In genomic region chr6:13186836-13187235, GRCm38 (mm10) we compare ENCODE assay signal across 37 mouse cellular contexts. TPM values are rescaled to one million over a fixed set of nuclear protein-coding genes. Genes with fewer than 3 reads are reported as not detected.
"Had no signal": no experiment of that assay in that cellular context is flagged by ENCODE, and none has a peak within 500 bp of the region (broad histone marks: within the 10 kb centered on the region; RNA-seq: fewer than 3 reads in every experiment).

No protein-coding gene starts in this region.

- ATAC-seq: intestine, embryonic 16.5 days; liver, embryonic 12.5 days had no signal

- H3K4me2 ChIP-seq: heart, embryonic 11.5 days; heart, embryonic 13.5 days; heart, embryonic 15.5 days; hindbrain, embryonic 13.5 days; hindbrain, embryonic 15.5 days; kidney, embryonic 15.5 days; limb, embryonic 13.5 days; limb, embryonic 15.5 days; liver, embryonic 12.5 days had no signal

- H3K9me3 ChIP-seq: heart, embryonic 13.5 days; heart, embryonic 15.5 days; hindbrain, embryonic 13.5 days; hindbrain, embryonic 15.5 days; kidney, embryonic 15.5 days; limb, embryonic 13.5 days; limb, embryonic 15.5 days; liver, embryonic 12.5 days had no signal

- H3K9ac ChIP-seq: heart, embryonic 13.5 days; heart, embryonic 15.5 days; hindbrain, embryonic 13.5 days; hindbrain, embryonic 15.5 days; kidney, embryonic 15.5 days; limb, embryonic 13.5 days; limb, embryonic 15.5 days; liver, embryonic 12.5 days; liver, embryonic 14.5 days had no signal

- H3K4me3 ChIP-seq: heart, adult 2 months; heart, embryonic 13.5 days; heart, embryonic 15.5 days; hindbrain, embryonic 13.5 days; hindbrain, embryonic 15.5 days; kidney, embryonic 15.5 days; limb, embryonic 13.5 days; limb, embryonic 15.5 days; liver, embryonic 12.5 days had no signal

- DNase-seq: gastrocnemius, postnatal 14 days; gastrocnemius, postnatal 36 days; heart, adult 11 months; heart, adult 2 months; heart, postnatal 36 days; kidney, adult 11 months; kidney, adult 2 months; kidney, adult 9 months; kidney, postnatal 14 days; kidney, postnatal 36 days; layer of hippocampus, adult 9-11 months; layer of hippocampus, postnatal 36 days had no signal

- H3K36me3 ChIP-seq: heart, embryonic 13.5 days; heart, embryonic 15.5 days; hindbrain, embryonic 13.5 days; hindbrain, embryonic 15.5 days; kidney, embryonic 15.5 days; limb, embryonic 13.5 days; limb, embryonic 15.5 days; liver, embryonic 12.5 days had no signal

- H3K27ac ChIP-seq: heart, adult 2 months; heart, embryonic 13.5 days; heart, embryonic 15.5 days; hindbrain, embryonic 13.5 days; hindbrain, embryonic 15.5 days; kidney, embryonic 15.5 days; kidney, postnatal 0 days; limb, embryonic 13.5 days; limb, embryonic 15.5 days; liver, embryonic 12.5 days; liver, embryonic 14.5 days had no signal

- H3K27me3 ChIP-seq: heart, embryonic 13.5 days; heart, embryonic 15.5 days; hindbrain, embryonic 13.5 days; hindbrain, embryonic 15.5 days; kidney, embryonic 15.5 days; limb, embryonic 13.5 days; limb, embryonic 15.5 days; liver, embryonic 12.5 days had no signal

- H3K4me1 ChIP-seq: heart, embryonic 13.5 days; heart, embryonic 15.5 days; hindbrain, embryonic 13.5 days; hindbrain, embryonic 15.5 days; kidney, embryonic 15.5 days; limb, embryonic 13.5 days; limb, embryonic 15.5 days; liver, embryonic 12.5 days had no signal

RNA-seq across cellular contexts. Expression of gene Vwde, which starts 37.9 kb away (rescaled TPM):
- total RNA-seq: gastrocnemius, adult 18-20 months; gastrocnemius, adult 8-10 months; gastrocnemius, postnatal 14 days; gastrocnemius, postnatal 36 days; heart, adult 2 months; heart, postnatal 14 days; heart, postnatal 36 days; hematopoietic stem cell, adult 5-6 weeks; layer of hippocampus, adult 18-20 months; layer of hippocampus, adult 8-10 months; left cerebral cortex, adult 18-20 months; left cerebral cortex, adult 8-10 months; left cerebral cortex, postnatal 25 days; liver, adult 2 months had no signal
- polyA plus RNA-seq: gonadal fat pad, adult 2 months; heart, adult 2 months; heart, embryonic 15.5 days; heart, postnatal 0 days; intestine, embryonic 16.5 days; kidney, adult 2 months; large intestine, adult 2 months; liver, adult 2 months; liver, embryonic 12.5 days; liver, embryonic 14.5 days had no signal
